Mouse (Mus musculus) stomach, postnatal 0 days (tissue): ENCODE measurements around the gene Zfp672.

Experiments used
- CTCF ChIP-seq: IDR thresholded peaks from 2 replicates; pipeline ENCODE4 v1.5.1; 2016; ENCODE audit warnings: antibody characterized with exemption, low read depth, mild to moderate bottlenecking, moderate library complexity
- EP300 ChIP-seq: optimal IDR thresholded peaks from 2 replicates; pipeline ENCODE3; 2016; ENCODE audit warnings: antibody characterized with exemption

- TF ChIP-seq EP300 (no peak), CTCF (no peak)
Measured at GRCm38 (mm10) chr11:58281970-58282496, 48.1 kb downstream of the Zfp672 start.
